Mouse (Mus musculus) bone marrow, adult 2 months (tissue): Measurements from ENCODE around the gene Rexo1.

Experiments used
- CTCF ChIP-seq: fragments of 200-500 bp; IDR thresholded peaks from 2 replicates; pipeline ENCODE4 v1.5.1; 2011; ENCODE audit warnings: low read length, control low read depth; ENCODE audit not compliant: control insufficient read depth, insufficient read depth
- POLR2A ChIP-seq: fragments of 200-500 bp; IDR thresholded peaks from 2 replicates; pipeline ENCODE4 v1.6.1; 2011; ENCODE audit warnings: low read depth, mild to moderate bottlenecking, control low read depth, low read length, borderline replicate concordance; ENCODE audit not compliant: control insufficient read depth

GRCm38 (mm10) chr10:80572477-80572876 is 11.1 kb upstream of the Rexo1 start:
- TF ChIP-seq CTCF, result no peak
- no peak for TF ChIP-seq POLR2A
